Mouse (Mus musculus): ENCODE results near the gene Enox1.

GRCm38 (mm10) chr14:77297039-77297438 is 140.5 kb downstream of the Enox1 start:
- TF ChIP-seq CTCF (IDR thresholded peaks at IDR 0.05; ENCODE audit: low read depth, low read length) = no peak
- TF ChIP-seq POLR2A (IDR thresholded peaks at IDR 0.05; ENCODE audit: borderline replicate concordance, low read depth, low read length) = no peak
